Mouse (Mus musculus) limb, embryonic 15.5 days (tissue): ENCODE data around the gene Krtap1-4. TPM values are rescaled to one million over a fixed set of nuclear protein-coding genes. Genes with fewer than 3 reads are reported as not detected.
"Not testable (repeated sequence)": the region's sequence is repeated elsewhere in the genome, so short reads cannot be mapped to it uniquely, and the experiment has no call there.

Source experiments
- ATAC-seq: fragments of 200-750 bp; cut with Nextera tagmentation; 2 replicates; pipeline ENCODE4 v1.8.0; 2017; ENCODE audit warnings: low read depth, moderate TSS enrichment; ENCODE audit not compliant: insufficient number of reproducible peaks, low FRiP score, low TSS enrichment
- H3K27ac ChIP-seq: fragments of 300-500 bp; sonication (generic); 2 replicates; pipeline ENCODE4 v1.5.1; 2015; ENCODE audit warnings: moderate library complexity, mild to moderate bottlenecking, inconsistent platforms
- H3K27me3 ChIP-seq: fragments of 300-500 bp; sonication (generic); 2 replicates; pipeline ENCODE4 v1.6.1; 2015; ENCODE audit warnings: inconsistent platforms
- H3K36me3 ChIP-seq: fragments of 300-500 bp; sonication (generic); 2 replicates; pipeline ENCODE4 v1.6.1; 2015; ENCODE audit warnings: inconsistent platforms
- H3K4me1 ChIP-seq: fragments of 300-500 bp; sonication (generic); 2 replicates; pipeline ENCODE4 v1.6.1; 2015; ENCODE audit warnings: inconsistent platforms
- H3K4me2 ChIP-seq: fragments of 300-500 bp; sonication (generic); 2 replicates; pipeline ENCODE4 v1.6.1; 2015; ENCODE audit warnings: mild to moderate bottlenecking, inconsistent platforms
- H3K4me3 ChIP-seq: fragments of 300-500 bp; sonication (generic); 2 replicates; pipeline ENCODE4 v1.5.1; 2015; ENCODE audit warnings: mild to moderate bottlenecking, inconsistent platforms
- H3K9ac ChIP-seq: fragments of 300-500 bp; sonication (generic); 2 replicates; pipeline ENCODE4 v1.6.1; 2015; ENCODE audit warnings: inconsistent platforms
- H3K9me3 ChIP-seq: fragments of 300-500 bp; sonication (generic); 2 replicates; pipeline ENCODE4 v1.6.1; 2016; ENCODE audit warnings: inconsistent platforms
- WGBS: fragments of 180-500 bp; shearing (Covaris S2); methylation state at CpG from one replicate; pipeline ENCODE4 v1.1.7; 2015; 5-methylcytosine and 5-hydroxymethylcytosine counted together
- polyA plus RNA-seq: library from polyadenylated mRNA; unstranded; fragments of >200 nt; fragmentation: Nextera tagmentation; extraction: Ambion mirVana; gene quantifications from 2 replicates; pipeline ENCODE4 v1.2.1, GENCODE M21; 2015

Krtap1-4 gene
- polyA plus RNA-seq = not detected in 2 replicates

DNA sequence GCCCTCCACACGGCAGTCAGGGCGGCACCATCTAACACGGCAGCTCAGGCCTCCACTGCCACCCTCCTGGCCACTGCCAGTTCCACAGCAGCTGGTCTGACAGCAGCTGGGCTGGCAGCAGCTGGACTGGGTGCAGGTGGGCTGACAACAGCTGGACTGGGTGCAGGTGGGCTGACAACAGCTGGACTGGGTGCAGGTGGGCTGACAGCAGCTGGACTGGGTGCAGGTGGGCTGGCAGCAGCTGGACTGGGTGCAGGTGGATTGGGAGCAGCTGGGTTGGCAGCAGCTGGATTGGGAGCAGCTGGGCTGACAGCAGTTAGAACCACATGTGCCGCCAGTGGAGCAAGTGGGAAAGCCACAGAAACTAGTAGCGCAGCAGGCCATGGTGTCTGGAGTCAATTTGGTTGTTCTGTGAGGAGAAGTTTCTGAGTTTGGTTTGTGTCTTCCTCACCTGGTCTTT lies at the start of gene Krtap1-4:
Krtap1-4 (minus strand) TSS at position 410 of the 460 bp plus-strand sequence.
- Histone ChIP-seq H3K9me3 (no peaks in the 10 kb centered on the region), H3K36me3 (no peaks in the 10 kb centered on the region), H3K4me1 (no peaks in the 10 kb centered on the region), H3K4me2 (no peak within 1 kb of the TSS), H3K27ac (no peak within 1 kb of the TSS), H3K9ac (no peak within 1 kb of the TSS), H3K4me3 (no peak within 1 kb of the TSS), H3K27me3 (no peaks in the 10 kb centered on the region)
- WGBS = 65% methylated on average over 5 of the region's 5 CpGs
- no peak for ATAC-seq

DNA sequence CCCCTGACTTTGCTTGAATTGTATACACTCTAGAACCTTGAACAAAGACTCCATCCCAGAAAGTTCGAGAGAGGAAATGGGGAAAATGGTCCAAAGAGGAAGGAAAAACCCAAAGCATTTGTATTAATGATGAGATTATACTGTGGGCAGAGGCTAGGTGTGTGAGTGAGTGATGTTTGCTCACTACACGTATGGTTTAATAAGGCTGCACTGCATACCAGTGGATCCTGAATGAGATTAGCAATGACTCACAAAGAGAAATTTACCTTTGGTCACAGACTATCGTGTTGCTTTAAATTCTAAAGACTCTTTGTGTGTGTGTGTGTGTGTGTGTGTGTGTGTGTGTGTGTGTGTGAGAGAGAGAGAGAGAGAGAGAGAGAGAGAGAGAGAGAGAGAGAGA lies 47.4 kb upstream of the Krtap1-4 start:
- no peak overlapping the region for H3K4me2 ChIP-seq
- ATAC-seq = no peak
- no peak overlapping the region for H3K4me3 ChIP-seq
- 0 out of 2 replicates have a peak, but pooled peaks cover 3% of the 10 kb centered on the region for H3K4me1 ChIP-seq
- peaks cover 5% of the 10 kb centered on the region; the same call in 1 of the 2 replicates for H3K27me3 ChIP-seq
- WGBS = 57% methylated on average over 3 of the region's 3 CpGs
- H3K36me3 ChIP-seq = no peaks in the 10 kb centered on the region
- no peak overlapping the region for H3K27ac ChIP-seq
- no peaks in the 10 kb centered on the region for H3K9me3 ChIP-seq
- H3K9ac ChIP-seq = no peak overlapping the region

DNA sequence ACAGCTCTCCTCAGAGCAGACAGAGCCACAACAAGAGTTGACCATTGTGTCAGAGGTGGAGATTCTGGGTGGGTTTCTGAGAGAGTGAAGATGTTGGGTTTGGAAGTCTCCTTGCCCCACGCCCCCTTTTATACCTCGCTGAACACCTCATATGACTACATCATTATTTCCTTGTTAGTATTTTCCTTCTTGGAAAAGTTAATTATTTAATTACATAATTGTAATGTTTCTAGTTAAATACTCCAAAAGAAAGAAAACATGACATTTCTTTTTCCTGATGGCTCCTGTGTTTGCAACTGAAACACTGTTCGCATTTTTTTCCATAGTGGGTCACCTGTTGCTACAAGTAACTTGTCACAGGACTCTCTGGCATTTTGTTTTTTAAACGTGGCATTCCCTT lies 44.7 kb upstream of the Krtap1-4 start, which contains the start of gene Krtap4-1:
Krtap4-1 (minus strand) TSS at position 101 of the 400 bp plus-strand sequence.
- Histone ChIP-seq H3K9ac (no peak within 1 kb of the TSS), H3K4me2 (no peak within 1 kb of the TSS), H3K27ac (no peak within 1 kb of the TSS), H3K36me3 (no peaks in the 10 kb centered on the region), H3K4me1 (no peaks in the 10 kb centered on the region), H3K4me3 (no peak within 1 kb of the TSS), H3K9me3 (no peaks in the 10 kb centered on the region), H3K27me3 (no peaks in the 10 kb centered on the region)
- no peak for ATAC-seq
- WGBS = 78% methylated on average over 4 of the region's 4 CpGs

DNA sequence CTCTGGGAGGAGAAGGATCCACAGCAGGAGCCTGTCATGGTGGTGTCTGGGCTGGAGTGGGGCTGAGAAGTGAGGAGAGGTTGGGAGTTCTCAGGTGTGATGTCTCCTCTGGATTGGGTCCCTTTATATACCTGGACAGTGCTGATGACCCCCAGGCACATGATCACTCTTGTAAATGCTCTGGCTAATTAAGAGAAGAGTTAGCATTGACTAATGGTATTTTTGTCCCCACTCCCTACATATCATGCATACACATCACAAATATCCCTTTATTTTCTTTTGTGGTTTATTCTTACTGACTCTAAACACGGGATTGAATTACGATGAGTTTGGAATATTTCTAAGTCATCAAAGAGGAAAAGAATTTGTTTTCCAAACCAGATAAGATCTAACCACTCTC lies 36.9 kb upstream of the Krtap1-4 start, which contains the start of gene Gm11562:
Gm11562 (minus strand) TSS at position 101 of the 400 bp plus-strand sequence.
- H3K4me1 ChIP-seq = no peaks in the 10 kb centered on the region
- ATAC-seq = no peak; the same call in 1 of the 2 replicates
- no peak within 1 kb of the TSS for H3K27ac ChIP-seq
- H3K27me3 ChIP-seq = no peaks in the 10 kb centered on the region
- no peak within 1 kb of the TSS for H3K4me2 ChIP-seq
- H3K9me3 ChIP-seq = no peaks in the 10 kb centered on the region
- no peak within 1 kb of the TSS for H3K9ac ChIP-seq
- H3K4me3 ChIP-seq = no peak within 1 kb of the TSS
- 61% methylated on average over 2 of the region's 2 CpGs for WGBS
- H3K36me3 ChIP-seq = no peaks in the 10 kb centered on the region

DNA sequence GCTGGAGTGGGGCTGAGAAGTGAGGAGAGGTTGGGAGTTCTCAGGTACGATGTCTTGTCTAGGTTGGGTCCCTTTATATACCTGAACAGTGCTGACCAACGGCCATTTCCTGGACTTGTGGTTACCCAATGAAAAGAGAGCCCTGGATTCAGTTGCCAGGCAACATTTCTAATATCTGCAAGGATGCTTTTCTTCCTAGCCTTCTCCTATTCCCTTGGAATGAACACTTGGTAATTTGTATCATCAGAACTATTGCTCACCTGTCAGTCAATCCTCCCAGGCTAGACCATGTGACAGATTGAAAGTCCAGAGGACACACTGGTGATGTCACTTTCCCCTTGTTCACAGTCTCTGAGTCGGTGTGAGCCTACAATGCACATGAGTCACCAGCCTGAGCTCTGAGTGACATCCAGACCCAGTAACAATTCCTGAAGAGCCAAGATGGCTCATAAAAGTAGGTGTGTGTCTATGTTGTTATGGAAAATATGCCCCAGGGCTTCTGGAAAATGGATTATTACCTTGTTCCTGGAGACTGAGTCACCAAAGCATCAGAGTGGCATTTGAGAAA lies 31.4 kb upstream of the Krtap1-4 start, which contains the start of gene Krtap2-4:
Krtap2-4 (minus strand) TSS at position 51 of the 568 bp plus-strand sequence.
- Histone ChIP-seq H3K4me3 (no peak within 1 kb of the TSS), H3K36me3 (no peaks in the 10 kb centered on the region), H3K4me2 (no peak within 1 kb of the TSS), H3K27ac (no peak within 1 kb of the TSS), H3K9ac (no peak within 1 kb of the TSS), H3K4me1 (no peaks in the 10 kb centered on the region), H3K27me3 (no peaks in the 10 kb centered on the region), H3K9me3 (no peaks in the 10 kb centered on the region)
- ATAC-seq = no peak
- 57% methylated on average over 3 of the region's 3 CpGs for WGBS

DNA sequence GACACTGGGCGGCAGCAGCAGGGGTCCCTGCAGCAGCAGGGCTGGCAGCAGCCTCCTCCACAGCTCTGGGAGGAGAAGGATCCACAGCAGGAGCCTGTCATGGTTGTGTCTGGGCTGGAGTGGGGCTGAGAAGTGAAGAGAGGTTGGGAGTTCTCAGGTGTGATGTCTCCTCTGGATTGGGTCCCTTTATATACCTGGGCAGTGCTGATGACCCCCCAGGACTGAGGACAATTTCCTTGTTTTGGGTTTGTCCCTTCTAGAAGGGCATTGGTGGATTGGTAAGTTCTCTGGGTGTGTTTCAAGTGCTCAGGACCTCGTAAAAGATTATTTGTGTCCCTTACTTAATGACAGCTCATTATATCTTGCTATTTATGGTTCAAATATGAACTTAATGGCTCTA lies 26.6 kb upstream of the Krtap1-4 start, which contains the start of gene Gm11937:
Gm11937 (minus strand) TSS at position 101 of the 400 bp plus-strand sequence.
- 46% methylated on average over 2 of the region's 2 CpGs for WGBS
- H3K4me2 ChIP-seq, H3K9me3 ChIP-seq, H3K4me1 ChIP-seq, H3K36me3 ChIP-seq, H3K9ac ChIP-seq, H3K27ac ChIP-seq, H3K4me3 ChIP-seq, H3K27me3 ChIP-seq, ATAC-seq: not testable (repeated sequence)

DNA sequence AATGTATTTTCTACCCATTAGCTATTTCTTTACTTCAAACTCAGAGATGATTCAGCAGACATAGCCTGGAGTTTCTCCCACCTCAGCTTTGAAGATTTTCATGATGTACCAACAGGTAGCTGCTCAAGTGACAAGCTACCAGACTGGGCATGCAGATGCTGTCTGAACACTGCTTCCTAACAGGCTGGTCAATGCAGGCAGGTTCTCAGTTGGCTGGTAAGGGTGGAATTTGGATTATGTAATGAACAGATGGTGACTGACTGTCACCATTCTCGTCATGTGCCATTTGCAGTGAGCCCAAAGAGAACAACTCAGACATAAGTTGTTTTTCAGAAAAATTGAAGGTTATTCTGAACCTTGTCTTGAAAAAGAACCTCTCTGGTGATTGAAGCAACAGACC lies 25.7 kb upstream of the Krtap1-4 start:
- no peak overlapping the region for H3K4me2 ChIP-seq
- no peaks in the 10 kb centered on the region for H3K9me3 ChIP-seq
- no peak overlapping the region for H3K27ac ChIP-seq
- H3K9ac ChIP-seq = no peak overlapping the region
- no peaks in the 10 kb centered on the region for H3K27me3 ChIP-seq
- no peak for ATAC-seq
- 51% methylated on average over 1 of the region's 1 CpGs for WGBS
- no peaks in the 10 kb centered on the region for H3K36me3 ChIP-seq
- H3K4me1 ChIP-seq = no peaks in the 10 kb centered on the region
- H3K4me3 ChIP-seq = no peak overlapping the region

DNA sequence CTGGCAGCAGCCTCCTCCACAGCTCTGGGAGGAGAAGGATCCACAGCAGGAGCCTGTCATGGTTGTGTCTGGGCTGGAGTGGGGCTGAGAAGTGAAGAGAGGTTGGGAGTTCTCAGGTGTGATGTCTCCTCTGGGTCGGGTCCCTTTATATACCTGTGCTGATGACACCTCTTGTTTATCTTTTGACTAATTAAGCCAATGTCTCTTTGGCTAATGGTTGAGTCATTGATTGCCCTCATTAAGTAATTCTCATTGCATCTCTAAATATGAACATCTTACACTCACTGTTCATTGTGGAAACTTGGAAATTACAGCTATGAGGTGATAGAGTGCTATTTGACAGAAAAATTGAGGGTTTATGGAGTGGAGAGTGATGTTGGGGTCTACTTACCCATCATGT lies 19.8 kb upstream of the Krtap1-4 start, which contains the start of gene Gm11938:
Gm11938 (minus strand) TSS at position 101 of the 400 bp plus-strand sequence.
- WGBS = 28% methylated on average over 1 of the region's 1 CpGs
- H3K4me3 ChIP-seq, H3K9ac ChIP-seq, H3K27me3 ChIP-seq, ATAC-seq, H3K9me3 ChIP-seq, H3K27ac ChIP-seq, H3K36me3 ChIP-seq, H3K4me2 ChIP-seq, H3K4me1 ChIP-seq: not testable (repeated sequence)

DNA sequence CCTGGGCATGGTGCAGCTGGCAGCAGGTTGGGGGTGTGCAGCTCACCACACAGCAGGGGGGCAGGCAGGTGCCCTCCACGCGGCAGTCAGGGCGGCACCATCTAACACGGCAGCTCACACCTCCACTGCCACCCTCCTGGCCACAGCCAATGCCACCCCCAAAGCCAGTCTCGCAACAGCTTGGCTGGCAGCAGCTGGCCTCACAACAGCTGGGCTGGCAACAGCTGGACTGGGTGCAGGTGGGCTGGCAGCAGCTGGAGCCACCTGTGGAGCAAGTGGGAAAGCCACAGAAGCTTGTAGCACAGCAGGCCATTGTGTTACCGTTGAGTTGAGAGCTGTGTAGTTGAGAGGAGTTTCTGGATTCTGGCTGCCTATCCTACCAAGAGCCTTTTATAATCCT lies 14.3 kb upstream of the Krtap1-4 start, which contains the start of gene Krtap9-3:
Krtap9-3 (minus strand) TSS at position 364 of the 400 bp plus-strand sequence.
- H3K27me3 ChIP-seq, H3K9me3 ChIP-seq, H3K36me3 ChIP-seq, ATAC-seq, H3K27ac ChIP-seq, H3K4me2 ChIP-seq, H3K4me3 ChIP-seq, H3K4me1 ChIP-seq, H3K9ac ChIP-seq: not testable (repeated sequence)
- WGBS = 79% methylated on average over 6 of the region's 6 CpGs

DNA sequence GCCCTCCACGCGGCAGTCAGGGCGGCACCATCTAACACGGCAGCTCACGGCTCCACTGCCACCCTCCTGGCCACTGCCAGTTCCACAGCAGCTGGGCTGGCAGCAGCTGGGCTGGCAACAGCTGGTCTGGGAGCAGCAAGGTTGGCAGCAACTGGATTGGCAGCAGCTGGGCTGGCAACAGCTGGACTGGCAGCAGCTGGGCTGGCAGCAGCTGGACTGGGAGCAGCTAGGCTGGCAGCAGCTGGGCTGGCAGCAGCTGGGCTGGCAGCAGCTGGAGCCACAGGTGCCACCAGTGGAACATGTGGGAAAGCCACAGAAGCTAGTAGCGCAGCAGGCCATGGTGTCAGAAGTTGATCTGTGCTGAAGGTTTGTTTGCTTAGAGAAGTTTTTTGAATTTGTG lies 7.5 kb upstream of the Krtap1-4 start, which contains the start of gene Krtap1-3:
Krtap1-3 (minus strand) TSS at position 359 of the 400 bp plus-strand sequence.
- H3K27ac ChIP-seq = no peak within 1 kb of the TSS
- no peak for ATAC-seq
- H3K4me2 ChIP-seq = no peak within 1 kb of the TSS
- H3K9ac ChIP-seq = no peak within 1 kb of the TSS
- no peaks in the 10 kb centered on the region for H3K27me3 ChIP-seq
- no peaks in the 10 kb centered on the region for H3K4me1 ChIP-seq
- H3K36me3 ChIP-seq = no peaks in the 10 kb centered on the region
- no peak within 1 kb of the TSS for H3K4me3 ChIP-seq
- 75% methylated on average over 6 of the region's 6 CpGs for WGBS
- no peaks in the 10 kb centered on the region for H3K9me3 ChIP-seq

DNA sequence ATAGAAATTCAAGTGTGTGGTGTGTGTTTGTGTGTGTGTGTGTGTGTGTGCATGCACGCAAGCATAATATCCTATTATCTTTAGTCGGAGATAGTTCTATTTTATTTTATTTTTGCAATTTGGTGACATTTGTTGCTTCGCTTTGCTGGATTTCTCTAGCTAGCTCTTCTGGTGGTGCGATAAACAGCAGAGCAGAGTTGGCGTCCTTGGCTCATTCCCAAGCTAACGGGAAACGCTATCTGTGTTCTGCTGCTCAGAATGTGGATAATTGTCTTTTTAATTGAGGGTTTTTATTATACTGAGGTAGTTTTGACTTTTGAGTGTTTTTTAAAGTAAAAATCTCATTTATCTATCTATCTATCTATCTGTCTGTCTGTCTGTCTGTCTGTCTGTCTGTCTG lies 1.6 kb upstream of the Krtap1-4 start:
- Histone ChIP-seq H3K4me2 (no peak overlapping the region), H3K27me3 (no peaks in the 10 kb centered on the region), H3K4me3 (no peak overlapping the region), H3K4me1 (no peaks in the 10 kb centered on the region), H3K27ac (no peak overlapping the region), H3K9me3 (no peaks in the 10 kb centered on the region), H3K36me3 (no peaks in the 10 kb centered on the region), H3K9ac (no peak overlapping the region)
- ATAC-seq = no peak
- 89% methylated on average over 7 of the region's 7 CpGs for WGBS

DNA sequence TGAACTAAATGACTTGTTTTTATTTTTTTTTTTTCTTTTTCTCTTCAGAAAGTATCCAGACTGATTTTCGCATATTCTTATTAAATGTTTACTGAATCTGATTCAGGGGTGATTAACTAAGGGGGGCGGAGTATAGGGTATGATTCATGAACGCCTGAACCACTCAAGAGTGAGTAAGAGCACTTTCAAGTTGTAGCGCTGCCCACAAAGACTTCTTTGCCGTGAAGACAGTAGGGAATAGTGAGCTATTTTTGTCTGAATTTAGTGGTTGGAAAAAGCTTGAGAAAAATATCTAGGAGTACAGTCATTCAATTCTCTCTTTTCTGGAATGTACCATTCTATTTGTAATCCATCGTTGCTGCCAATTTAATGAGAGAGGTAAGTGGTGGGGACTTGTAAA lies 1.9 kb downstream of the Krtap1-4 start:
- no peak overlapping the region for H3K4me3 ChIP-seq
- no peak overlapping the region for H3K9ac ChIP-seq
- no peak overlapping the region for H3K27ac ChIP-seq
- ATAC-seq = no peak
- H3K27me3 ChIP-seq = no peaks in the 10 kb centered on the region
- H3K4me2 ChIP-seq = no peak overlapping the region
- 79% methylated on average over 6 of the region's 6 CpGs for WGBS
- no peaks in the 10 kb centered on the region for H3K9me3 ChIP-seq
- H3K36me3 ChIP-seq = no peaks in the 10 kb centered on the region
- no peaks in the 10 kb centered on the region for H3K4me1 ChIP-seq
